Mouse (Mus musculus): ENCODE data around the gene Cox8c. TPM values are rescaled to one million over a fixed set of nuclear protein-coding genes. Genes with fewer than 3 reads are reported as not detected.

Gene Cox8c
- not detected for total RNA-seq (2021)
- long read RNA-seq, experiment 1 = 0 reads
- long read RNA-seq, experiment 2 = 0 reads

GRCm38 (mm10) chr12:102899091-102899490 is at the start of gene Cox8c:
Cox8c (plus strand) TSS chr12:102899316.
- no peak for DNase-seq (ENCODE audit: low spot score in 2 of 2)

DNA sequence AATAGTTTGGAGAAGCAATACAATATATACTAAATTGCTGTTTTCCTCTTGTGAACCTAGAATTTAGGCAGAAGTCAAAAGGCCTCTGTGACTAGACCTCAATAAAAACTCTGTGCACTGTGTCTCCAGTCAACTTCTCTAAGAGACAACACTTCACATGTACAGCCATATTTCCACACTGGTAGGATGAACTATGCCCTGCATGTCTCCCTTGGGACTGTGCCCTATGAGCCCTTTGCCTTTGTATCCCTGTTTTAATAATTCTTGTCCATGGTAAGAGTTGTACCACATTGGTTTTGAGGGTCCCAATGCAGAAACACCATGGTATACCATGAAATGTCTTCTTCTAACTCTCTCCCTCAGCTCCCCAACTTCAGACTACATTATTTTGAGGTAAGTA is 38.3 kb upstream of the Cox8c start:
- DNase-seq (ENCODE audit: low spot score in 2 of 2) = no peak

DNA sequence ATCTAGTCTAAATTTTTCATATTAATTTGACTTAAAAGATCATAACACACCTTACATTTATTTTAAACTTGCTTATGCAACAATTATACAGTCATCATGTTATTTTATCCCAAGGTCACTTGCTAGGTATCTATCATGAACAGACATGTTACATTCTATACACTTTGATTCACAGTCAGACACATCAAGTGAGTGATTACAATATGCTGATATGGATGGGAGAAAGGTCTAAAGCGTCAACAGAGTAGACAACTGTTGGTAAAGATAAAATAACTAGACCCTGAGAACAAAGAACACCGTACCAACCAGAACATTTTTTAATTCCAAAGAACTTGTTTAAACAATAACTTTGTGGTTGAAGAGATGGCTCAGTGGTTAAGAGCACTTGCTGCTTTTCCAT is 29.3 kb upstream of the Cox8c start:
- no peak for DNase-seq (ENCODE audit: low spot score in 2 of 2)

DNA sequence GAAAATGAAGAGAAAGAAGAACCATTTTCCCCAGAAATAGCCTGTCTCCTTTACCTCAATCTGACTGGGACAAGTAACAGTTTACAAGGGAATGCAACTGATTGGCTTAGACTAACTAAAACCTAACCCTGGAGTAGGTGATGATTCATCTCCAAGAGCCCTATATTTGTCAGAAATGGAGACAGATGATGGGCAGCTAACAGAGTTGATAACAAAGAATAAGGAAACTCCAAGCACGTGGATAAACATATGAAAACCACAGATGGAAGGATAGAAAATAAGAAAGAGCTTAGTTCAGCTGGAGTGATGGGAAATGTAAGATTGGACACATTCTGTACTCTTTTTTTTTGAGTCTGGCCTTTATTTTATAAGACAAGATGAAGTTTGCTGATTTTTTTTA is 28.6 kb upstream of the Cox8c start:
- no peak for DNase-seq (ENCODE audit: low spot score in 2 of 2)

DNA sequence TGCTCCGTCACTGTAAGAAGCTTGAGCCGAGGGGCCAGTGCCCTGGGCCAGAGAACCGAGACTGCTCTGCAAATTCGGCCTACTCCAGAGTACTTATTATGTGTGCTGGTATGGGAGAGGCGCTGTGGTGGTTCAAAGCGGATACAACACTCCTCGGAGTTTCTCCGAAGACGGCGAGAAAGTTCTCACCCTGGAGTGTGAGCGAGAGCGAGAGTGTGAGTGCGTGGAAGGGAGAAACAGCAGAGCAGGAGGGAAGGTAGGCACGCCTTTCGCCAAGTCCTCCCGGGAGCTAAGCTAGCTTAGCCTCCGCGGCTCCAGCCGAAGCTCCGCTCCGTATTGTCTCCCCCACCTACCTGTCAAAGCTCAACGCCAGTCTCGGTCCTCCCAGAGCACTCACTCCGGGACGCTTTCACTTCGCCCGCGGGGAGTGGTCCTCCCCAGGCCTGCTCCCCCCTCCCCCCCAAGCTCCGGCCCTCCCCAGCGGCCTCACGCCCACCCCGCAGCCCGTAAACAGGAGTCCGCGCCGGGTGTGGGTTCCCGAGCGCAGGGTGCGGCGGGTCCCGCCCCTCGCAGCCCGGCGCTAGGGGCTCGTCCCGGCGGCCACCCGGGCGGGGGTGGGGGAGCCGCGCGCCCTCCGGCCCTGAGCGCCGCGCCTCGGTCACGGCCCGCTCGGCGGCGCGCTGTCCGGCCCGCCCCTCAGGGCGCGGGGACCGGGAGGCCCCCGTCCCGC is 21.6 kb upstream of the Cox8c start:
- peak; percentile 18 to 21 for DNase-seq (ENCODE audit: low spot score in 2 of 2)

GRCm38 (mm10) chr12:102878031-102878823 is 20.9 kb upstream of the Cox8c start, which contains the start of gene Btbd7:
Btbd7 (minus strand) TSS chr12:102878471.
- peak; percentile 94 to 97 for DNase-seq (ENCODE audit: low spot score in 2 of 2)

DNA sequence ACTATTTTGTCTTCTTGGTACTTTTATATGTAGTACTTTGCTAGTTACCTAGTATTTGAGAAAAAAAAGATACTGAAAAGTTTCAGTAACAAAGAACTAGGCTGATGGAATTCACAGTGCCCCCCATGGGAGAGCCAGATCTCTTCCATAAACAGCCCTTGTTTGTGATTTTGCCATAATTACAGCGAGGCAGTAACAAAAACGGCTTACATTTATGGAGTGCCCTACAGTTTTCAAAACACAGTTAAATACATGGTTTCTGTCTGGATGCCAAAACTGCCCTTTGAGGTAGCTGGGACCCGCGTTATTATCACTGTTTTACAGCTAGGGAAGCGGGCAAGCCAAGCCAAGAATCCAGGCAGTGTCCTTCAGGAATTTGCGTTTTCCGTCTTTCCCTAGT is 20.2 kb upstream of the Cox8c start:
- no peak for DNase-seq (ENCODE audit: low spot score in 2 of 2)

DNA sequence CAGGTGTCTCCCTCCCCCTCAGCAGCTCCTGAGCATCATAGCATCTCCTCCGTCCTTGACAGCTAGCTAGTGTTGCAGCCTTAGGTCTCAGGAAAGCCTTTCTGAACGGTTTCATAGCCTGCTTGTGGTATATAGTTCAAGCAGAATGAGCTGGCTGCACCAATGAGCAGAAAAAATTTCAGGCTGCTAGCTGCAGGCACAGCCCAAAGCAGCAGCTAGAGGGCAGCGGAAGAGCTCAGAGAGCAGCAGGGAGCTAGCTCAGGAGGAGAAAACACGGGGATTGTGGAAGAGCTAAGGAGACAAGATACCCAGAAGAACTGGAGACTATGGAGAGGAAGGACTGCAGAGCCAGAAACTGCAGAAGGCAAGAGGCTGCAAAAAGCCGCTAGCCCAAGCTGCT is 13.4 kb upstream of the Cox8c start:
- DNase-seq (ENCODE audit: low spot score in 2 of 2) = no peak

DNA sequence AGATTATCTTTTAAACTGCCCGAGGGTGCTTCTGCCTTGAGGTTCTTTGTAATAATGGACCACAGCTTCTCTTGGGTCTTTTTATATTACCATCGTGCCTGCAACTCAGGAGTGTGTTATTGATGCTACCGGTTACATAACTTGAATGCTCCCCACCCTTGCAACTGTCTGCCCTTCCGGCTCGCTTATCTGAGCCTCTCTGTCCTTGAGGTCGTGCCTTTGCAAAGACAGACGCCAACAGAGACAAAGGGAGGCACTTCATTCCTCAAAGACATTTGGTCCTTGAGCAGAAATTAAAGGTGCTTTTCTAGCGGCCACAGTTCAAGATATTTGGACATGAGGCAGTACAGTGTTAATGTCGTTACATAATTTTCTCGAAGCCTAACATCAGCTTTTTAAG is 11.8 kb upstream of the Cox8c start:
- DNase-seq (ENCODE audit: low spot score in 2 of 2) = no peak

DNA sequence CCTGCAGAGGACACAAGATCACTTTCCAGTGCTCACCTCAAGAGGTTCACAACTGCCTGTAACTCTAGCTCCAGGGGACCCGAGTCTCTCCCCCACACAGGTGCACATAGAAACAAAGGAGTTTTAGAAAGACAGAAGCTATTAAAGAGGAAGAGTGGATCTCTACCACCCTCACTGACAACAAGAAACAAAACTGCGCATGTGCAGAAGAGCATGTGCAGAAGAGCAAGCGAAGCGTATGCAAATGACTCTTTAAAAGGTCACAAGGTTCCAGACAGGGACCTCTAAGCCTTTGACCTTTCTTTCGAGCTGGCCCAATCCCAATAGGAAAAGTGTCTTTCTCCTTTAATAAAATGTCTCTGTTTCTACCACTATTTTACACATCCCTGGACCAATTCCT is 10.5 kb upstream of the Cox8c start:
- DNase-seq (ENCODE audit: low spot score in 2 of 2) = no peak

- no peak for DNase-seq (ENCODE audit: low spot score in 2 of 2)
These were observed 9.1 kb downstream of the Cox8c start for GRCm38 (mm10) chr12:102908191-102908590.

GRCm38 (mm10) chr12:102916073-102916472 is 17.0 kb downstream of the Cox8c start:
- DNase-seq (ENCODE audit: low spot score in 2 of 2) = no peak

- no peak for DNase-seq (ENCODE audit: low spot score in 2 of 2)
These were observed 30.6 kb downstream of the Cox8c start for GRCm38 (mm10) chr12:102929764-102930163.

GRCm38 (mm10) chr12:102930335-102930734 is 31.2 kb downstream of the Cox8c start:
- DNase-seq (ENCODE audit: low spot score in 2 of 2) = no peak

GRCm38 (mm10) chr12:102930789-102931188 is 31.7 kb downstream of the Cox8c start:
- no peak for DNase-seq (ENCODE audit: low spot score in 2 of 2)

- DNase-seq (ENCODE audit: low spot score in 2 of 2) = no peak
These were observed 36.8 kb downstream of the Cox8c start for GRCm38 (mm10) chr12:102935892-102936291.

GRCm38 (mm10) chr12:102945571-102945970 is 46.5 kb downstream of the Cox8c start:
- DNase-seq (ENCODE audit: low spot score in 2 of 2) = no peak

- no peak for DNase-seq (ENCODE audit: low spot score in 2 of 2)
These were observed 48.7 kb downstream of the Cox8c start for GRCm38 (mm10) chr12:102947826-102948225.

- peak; percentile 29 to 55 for DNase-seq (ENCODE audit: low spot score in 2 of 2)
These were observed 49.8 kb downstream of the Cox8c start, which contains the start of gene Unc79 for GRCm38 (mm10) chr12:102948778-102949394. Unc79 (plus strand) TSS chr12:102948859.

DNA sequence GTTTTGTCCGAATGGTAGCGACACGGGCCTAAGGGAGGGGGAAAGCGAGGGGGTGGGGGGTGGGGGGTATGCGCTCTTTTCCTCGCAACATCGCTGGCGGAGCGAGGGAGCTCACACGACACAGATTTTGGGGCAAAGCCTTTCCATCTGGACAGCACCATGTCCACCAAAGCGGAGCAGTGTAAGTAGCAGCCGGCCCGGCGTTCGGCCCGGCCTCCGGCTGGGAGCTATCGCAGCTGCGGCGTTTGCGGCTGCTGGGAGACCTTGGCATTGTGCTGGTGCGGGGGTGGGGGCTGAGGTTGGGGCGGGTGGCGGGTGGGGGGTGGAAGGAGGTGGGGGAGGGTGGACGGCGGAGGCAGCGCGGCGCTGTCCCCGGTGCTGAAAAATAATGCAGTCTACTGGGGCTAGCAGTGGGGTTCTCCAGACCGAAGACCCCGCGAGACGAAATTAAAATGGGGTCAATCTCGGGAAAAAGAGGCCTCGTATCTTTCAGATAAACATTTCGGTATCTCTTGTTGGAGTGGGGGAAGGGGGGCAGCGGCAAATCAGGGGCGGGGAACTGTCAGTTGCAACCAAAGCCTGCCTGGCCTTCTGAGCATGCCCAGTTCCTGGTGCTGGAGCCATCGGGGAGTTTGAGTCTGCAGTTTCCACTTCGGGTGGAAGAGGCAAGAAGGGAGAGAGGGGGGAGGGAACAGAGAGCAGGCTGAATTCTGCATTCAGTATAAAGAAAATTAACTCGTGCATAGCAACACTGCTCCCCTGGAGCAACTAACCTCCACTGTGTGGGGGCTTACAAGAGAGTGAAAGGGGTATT is 50.5 kb downstream of the Cox8c start:
- DNase-seq (ENCODE audit: low spot score in 2 of 2) = peak; percentile 22 to 24

All from adrenal gland, postnatal 4 days (tissue).